Mouse (Mus musculus) heart, postnatal 25 days (tissue): Measurements from ENCODE around the gene Gtf3c6. TPM values are rescaled to one million over a fixed set of nuclear protein-coding genes. Genes with fewer than 3 reads are reported as not detected.
A peak's percentile ranks its signal among the peaks of the same experiment; 100 is the strongest.

ENCODE experiments used
- DNase-seq: peaks from one replicate; pipeline ENCODE4 v3.0.0; 2022; ENCODE audit warnings: low spot score
- intact Hi-C: fragments of 180-260 bp; cut with DNase I; formaldehyde crosslinking; loops from one replicate; pipeline ENCODE4 v1.15.1; 2025
- total RNA-seq, 2 experiments: library from RNA; stranded (reverse); gene quantifications; 2 replicates each; pipeline ENCODE4 v1.2.3; 2021

Gtf3c6 gene
- total RNA-seq: 10 to 100 TPM; 20.1 to 24.7 TPM

GRCm38 (mm10) chr10:40257414-40258255, at the start of gene Gtf3c6:
TSS of gene Gtf3c6 (minus strand) at chr10:40258108.
- intact Hi-C loops: loop anchor here (2.0 kb wide), 3 partner anchors 45 to 171 kb away; partner anchors contain the start of gene Amd1
- peak; percentile 82 for DNase-seq

GRCm38 (mm10) chr10:40305989-40306388, 48.1 kb upstream of the Gtf3c6 start:
- intact Hi-C loops: no loop called here
- no peak for DNase-seq

- DNase-seq: peak; percentile 100
- intact Hi-C loops: loop anchor here (1.0 to 2.0 kb wide), 3 partner anchors 26 to 46 kb away; partner anchors contain the start of gene Gtf3c6
Measured at GRCm38 (mm10) chr10:40302140-40302985, 44.5 kb upstream of the Gtf3c6 start, which contains the start of gene Amd1. TSS of gene Amd1 (minus strand) at chr10:40302186.

- intact Hi-C loops: loop anchor here (1.0 to 2.0 kb wide), 3 partner anchors 27 to 47 kb away; partner anchors contain the start of gene Gtf3c6
- DNase-seq: peak; percentile 13
Measured at GRCm38 (mm10) chr10:40301181-40302075, 43.5 kb upstream of the Gtf3c6 start.

- intact Hi-C loops: no loop called here
Measured at GRCm38 (mm10) chr10:40300648-40301171, 42.8 kb upstream of the Gtf3c6 start.

GRCm38 (mm10) chr10:40292640-40293039, 34.7 kb upstream of the Gtf3c6 start:
- intact Hi-C loops: no loop called here
- no peak for DNase-seq

More at GRCm38 (mm10) chr10:40300648-40301171, 42.8 kb upstream of the Gtf3c6 start:
- DNase-seq: peak; percentile 79

GRCm38 (mm10) chr10:40286767-40287166, 28.9 kb upstream of the Gtf3c6 start:
- intact Hi-C loops: no loop called here

GRCm38 (mm10) chr10:40285571-40285970, 27.7 kb upstream of the Gtf3c6 start:
- intact Hi-C loops: no loop called here

More at GRCm38 (mm10) chr10:40286767-40287166, 28.9 kb upstream of the Gtf3c6 start:
- DNase-seq: no peak

GRCm38 (mm10) chr10:40284997-40285396, 27.1 kb upstream of the Gtf3c6 start:
- intact Hi-C loops: no loop called here
- no peak for DNase-seq

More at GRCm38 (mm10) chr10:40285571-40285970, 27.7 kb upstream of the Gtf3c6 start:
- no peak for DNase-seq

- intact Hi-C loops: no loop called here
- no peak for DNase-seq
Measured at GRCm38 (mm10) chr10:40284179-40284831, 26.4 kb upstream of the Gtf3c6 start.

- intact Hi-C loops: no loop called here
- DNase-seq: no peak
Measured at GRCm38 (mm10) chr10:40283636-40284035, 25.7 kb upstream of the Gtf3c6 start.

GRCm38 (mm10) chr10:40281565-40281964, 23.7 kb upstream of the Gtf3c6 start:
- intact Hi-C loops: no loop called here
- DNase-seq: no peak

GRCm38 (mm10) chr10:40278317-40278716, 20.4 kb upstream of the Gtf3c6 start:
- intact Hi-C loops: no loop called here

GRCm38 (mm10) chr10:40275991-40276390, 18.1 kb upstream of the Gtf3c6 start:
- intact Hi-C loops: no loop called here
- no peak for DNase-seq

More at GRCm38 (mm10) chr10:40278317-40278716, 20.4 kb upstream of the Gtf3c6 start:
- DNase-seq: no peak

- intact Hi-C loops: no loop called here
- no peak for DNase-seq
Measured at GRCm38 (mm10) chr10:40273938-40274337, 16.0 kb upstream of the Gtf3c6 start.

GRCm38 (mm10) chr10:40271216-40271615, 13.3 kb upstream of the Gtf3c6 start:
- intact Hi-C loops: no loop called here
- no peak for DNase-seq

- intact Hi-C loops: no loop called here
- no peak for DNase-seq
Measured at GRCm38 (mm10) chr10:40264920-40265319, 7.0 kb upstream of the Gtf3c6 start.

- intact Hi-C loops: no loop called here
- no peak for DNase-seq
Measured at GRCm38 (mm10) chr10:40263691-40264090, 5.8 kb upstream of the Gtf3c6 start.

- intact Hi-C loops: no loop called here
- DNase-seq: no peak
Measured at GRCm38 (mm10) chr10:40262200-40262599, 4.3 kb upstream of the Gtf3c6 start.
